Mouse (Mus musculus) midbrain, embryonic 15.5 days (tissue): ENCODE measurements around the gene Myh7. TPM values are rescaled to one million over a fixed set of nuclear protein-coding genes. Genes with fewer than 3 reads are reported as not detected.
A peak's percentile ranks its signal among the peaks of the same experiment; 100 is the strongest.

Experiments
- microRNA counts: library from miRNA; unstranded; fragments of <30 nt; microRNA quantifications from one replicate; lab custom pipeline; 2016
- microRNA-seq: library from miRNA; unstranded; fragments of <30 nt; microRNA quantifications from one replicate; pipeline ENCODE4, GENCODE M21; 2016
- polyA plus RNA-seq: library from polyadenylated mRNA; unstranded; fragments of >200 nt; fragmentation: Nextera tagmentation; extraction: Ambion mirVana; gene quantifications from 2 replicates; pipeline ENCODE4 v1.2.1, GENCODE M21; 2015

The Myh7 gene
- polyA plus RNA-seq, 1 experiment from 2014 or later: 7.5 TPM

MicroRNAs encoded within 50 kb of the gene (microRNA counts, 519-probe panel; counts per million panel counts)
- microRNA mmu-miR-208a (lab: Ali Mortazavi, UCI): 1,760 counts per million, percentile 10 among the panel's probes with 10 or more counts
- not detected for microRNA mmu-miR-208b (lab: Ali Mortazavi, UCI)

Small RNAs within 50 kb of the gene (microRNA-seq; reads per million reads assigned to microRNA genes)
- gene Mir208a: 7.9 reads per million, percentile 29 among the genes with 10 or more reads in this experiment
- 50.4 reads per million, percentile 47 among the genes with 10 or more reads in this experiment for gene Mir208b

Other genes with a start within 250 kb of the Myh7 start
- gene Slc7a8, start 212.7 kb downstream of the Myh7 start, polyA plus RNA-seq: 8.9 and 9.9 TPM in 2 replicates
- gene Rnf212b, start 180.5 kb downstream of the Myh7 start, polyA plus RNA-seq: not detected in 2 replicates
- gene Homez, start 123.7 kb downstream of the Myh7 start, polyA plus RNA-seq: 13.6 and 14.5 TPM in 2 replicates
- 3.3 and 3.4 TPM in 2 replicates for gene Ppp1r3e, start 117.1 kb downstream of the Myh7 start, polyA plus RNA-seq
- gene Bcl2l2, start 111.2 kb downstream of the Myh7 start, polyA plus RNA-seq: 4.1 and 4.8 TPM in 2 replicates
- gene Gm20521, start 111.2 kb downstream of the Myh7 start, polyA plus RNA-seq: not detected in 2 replicates
- gene Pabpn1, start 102.1 kb downstream of the Myh7 start, polyA plus RNA-seq: 183 and 192 TPM in 2 replicates
- 229 and 248 TPM in 2 replicates for gene Slc22a17, start 81.5 kb downstream of the Myh7 start, polyA plus RNA-seq
- 15.0 and 16.9 TPM in 2 replicates for gene Efs, start 68.5 kb downstream of the Myh7 start, polyA plus RNA-seq
- 0.48 TPM in 1 of 2 replicates, not detected in the other for gene Il25, start 61.9 kb downstream of the Myh7 start, polyA plus RNA-seq
- 6.5 and 7.2 TPM in 2 replicates for gene Cmtm5, start 58.4 kb downstream of the Myh7 start, polyA plus RNA-seq
- gene Myh6, start 27.7 kb downstream of the Myh7 start, polyA plus RNA-seq: 1.6 and 2.8 TPM in 2 replicates
- not detected in 2 replicates for gene Gm17428, start 17.7 kb downstream of the Myh7 start, polyA plus RNA-seq
- 47.8 and 50.2 TPM in 2 replicates for gene Ngdn, start 20.8 kb upstream of the Myh7 start, polyA plus RNA-seq
- 33.7 and 37.5 TPM in 2 replicates for gene Zfhx2, start 97.7 kb upstream of the Myh7 start, polyA plus RNA-seq
- 38.8 and 39.5 TPM in 2 replicates for gene Thtpa, start 100.2 kb upstream of the Myh7 start, polyA plus RNA-seq
- gene Ap1g2, start 112.0 kb upstream of the Myh7 start, polyA plus RNA-seq: 7.5 and 9.2 TPM in 2 replicates
- 39.7 and 42.5 TPM in 2 replicates for gene Jph4, start 122.3 kb upstream of the Myh7 start, polyA plus RNA-seq
- gene Dhrs2, start 227.4 kb upstream of the Myh7 start, polyA plus RNA-seq: 0.80 and 0.93 TPM in 2 replicates